43 mouse cellular contexts compared by ENCODE assay signal in genomic region chr6:134377856-134378255, GRCm38 (mm10). TPM values are rescaled to one million over a fixed set of nuclear protein-coding genes. Genes with fewer than 3 reads are reported as not detected.
"Had no signal": no experiment of that assay in that cellular context is flagged by ENCODE, and none has a peak within 500 bp of the region (broad histone marks: within the 10 kb centered on the region; RNA-seq: fewer than 3 reads in every experiment).

No protein-coding gene starts in this region.

- H3K27me3 ChIP-seq: heart, embryonic 12.5 days; heart, embryonic 13.5 days; heart, embryonic 15.5 days; hindbrain, embryonic 12.5 days; hindbrain, embryonic 13.5 days; hindbrain, embryonic 15.5 days; intestine, embryonic 15.5 days; kidney, embryonic 15.5 days had no signal

- H3K4me3 ChIP-seq: heart, adult 2 months; heart, embryonic 12.5 days; heart, embryonic 13.5 days; heart, embryonic 15.5 days; hindbrain, embryonic 10.5 days; hindbrain, embryonic 12.5 days; hindbrain, embryonic 13.5 days; hindbrain, embryonic 15.5 days; intestine, embryonic 15.5 days; kidney, embryonic 15.5 days; layer of hippocampus, adult 2 months; left cerebral cortex, adult 2 months had no signal

- ATAC-seq: hindbrain, embryonic 16.5 days; hindbrain, postnatal 0 days; inflammation-experienced regulatory T-cells, adult 6 months; intestine, embryonic 15.5 days; intestine, embryonic 16.5 days had no signal

- H3K36me3 ChIP-seq: heart, embryonic 12.5 days; heart, embryonic 13.5 days; heart, embryonic 15.5 days; hindbrain, embryonic 10.5 days; hindbrain, embryonic 12.5 days; hindbrain, embryonic 13.5 days; hindbrain, embryonic 15.5 days; intestine, embryonic 15.5 days; kidney, embryonic 15.5 days had no signal

- H3K9ac ChIP-seq: heart, embryonic 12.5 days; heart, embryonic 13.5 days; heart, embryonic 15.5 days; hindbrain, embryonic 12.5 days; hindbrain, embryonic 13.5 days; hindbrain, embryonic 14.5 days; hindbrain, embryonic 15.5 days; intestine, embryonic 15.5 days; kidney, embryonic 15.5 days had no signal

- H3K27ac ChIP-seq: heart, adult 2 months; heart, embryonic 13.5 days; heart, embryonic 15.5 days; hindbrain, embryonic 10.5 days; hindbrain, embryonic 12.5 days; hindbrain, embryonic 13.5 days; hindbrain, embryonic 14.5 days; hindbrain, embryonic 15.5 days; hindbrain, postnatal 0 days; intestine, embryonic 15.5 days; kidney, embryonic 15.5 days; kidney, postnatal 0 days; layer of hippocampus, adult 2 months; left cerebral cortex, adult 2 months had no signal

- H3K4me2 ChIP-seq: heart, embryonic 11.5 days; heart, embryonic 12.5 days; heart, embryonic 13.5 days; heart, embryonic 15.5 days; hindbrain, embryonic 12.5 days; hindbrain, embryonic 13.5 days; hindbrain, embryonic 14.5 days; hindbrain, embryonic 15.5 days; intestine, embryonic 15.5 days; kidney, embryonic 15.5 days had no signal

- H3K9me3 ChIP-seq: heart, embryonic 15.5 days; hindbrain, embryonic 10.5 days; hindbrain, embryonic 15.5 days; intestine, embryonic 15.5 days; kidney, embryonic 15.5 days had no signal

- H3K4me1 ChIP-seq: heart, embryonic 12.5 days; hindbrain, embryonic 10.5 days; hindbrain, embryonic 12.5 days; hindbrain, embryonic 13.5 days; hindbrain, embryonic 15.5 days; intestine, embryonic 15.5 days; kidney, embryonic 15.5 days had no signal

- DNase-seq: heart, adult 2 months; heart, postnatal 14 days; heart, postnatal 36 days; heart, postnatal 4 days; kidney, adult 11 months; kidney, adult 18-20 months; kidney, adult 2 months; kidney, adult 8-10 months; kidney, adult 9 months; kidney, postnatal 10 days; kidney, postnatal 14 days; kidney, postnatal 25 days; kidney, postnatal 36 days; kidney, postnatal 4 days; layer of hippocampus, adult 9-11 months; layer of hippocampus, postnatal 36 days had no signal

RNA-seq across cellular contexts. Expression of gene Bcl2l14, which starts 18.3 kb away (rescaled TPM):
- total RNA-seq: heart, adult 2 months; heart, postnatal 14 days; heart, postnatal 25 days; heart, postnatal 36 days; heart, postnatal 4 days; hindbrain, postnatal 0 days; layer of hippocampus, adult 18-20 months; layer of hippocampus, adult 2 months; layer of hippocampus, adult 8-10 months; layer of hippocampus, postnatal 10 days; layer of hippocampus, postnatal 14 days; layer of hippocampus, postnatal 25 days; layer of hippocampus, postnatal 36 days; left cerebral cortex, adult 18-20 months; left cerebral cortex, adult 2 months; left cerebral cortex, adult 8-10 months had no signal
- polyA plus RNA-seq: heart, postnatal 0 days had no signal
